Mouse (Mus musculus) liver, embryonic 15.5 days (tissue): ENCODE results near the gene Srrm3. TPM values are rescaled to one million over a fixed set of nuclear protein-coding genes. Genes with fewer than 3 reads are reported as not detected.
A peak's percentile ranks its signal among the peaks of the same experiment; 100 is the strongest.

Experiments
- ATAC-seq: fragments of 200-750 bp; cut with Nextera tagmentation; 2 replicates; pipeline ENCODE4 v1.8.0; 2017; ENCODE audit warnings: moderate number of reproducible peaks, mild to moderate bottlenecking, moderate library complexity; ENCODE audit not compliant: insufficient read depth
- H3K27ac ChIP-seq: fragments of 300-500 bp; sonication (generic); replicated peaks from 2 replicates; pipeline ENCODE4 v1.5.1; 2015; ENCODE audit warnings: mild to moderate bottlenecking, inconsistent platforms
- H3K27me3 ChIP-seq: fragments of 300-500 bp; sonication (generic); 2 replicates; pipeline ENCODE4 v1.6.1; 2015; ENCODE audit warnings: mild to moderate bottlenecking, inconsistent platforms
- H3K36me3 ChIP-seq: fragments of 300-500 bp; sonication (generic); replicated peaks from 2 replicates; pipeline ENCODE4 v1.6.1; 2015; ENCODE audit warnings: moderate library complexity, mild to moderate bottlenecking, inconsistent platforms
- H3K4me1 ChIP-seq: fragments of 300-500 bp; sonication (generic); replicated peaks from 2 replicates; pipeline ENCODE4 v1.6.1; 2015; ENCODE audit warnings: inconsistent platforms
- H3K4me2 ChIP-seq: fragments of 300-500 bp; sonication (generic); 2 replicates; pipeline ENCODE4 v1.6.1; 2015; ENCODE audit warnings: moderate library complexity, mild to moderate bottlenecking, inconsistent platforms
- H3K4me3 ChIP-seq: fragments of 300-500 bp; sonication (generic); replicated peaks from 2 replicates; pipeline ENCODE4 v1.5.1; 2015; ENCODE audit warnings: mild to moderate bottlenecking, inconsistent platforms
- H3K9ac ChIP-seq: fragments of 300-500 bp; sonication (generic); 2 replicates; pipeline ENCODE4 v1.6.1; 2015; ENCODE audit warnings: moderate library complexity, mild to moderate bottlenecking, inconsistent platforms
- H3K9me3 ChIP-seq: fragments of 300-500 bp; sonication (generic); replicated peaks from 2 replicates; pipeline ENCODE4 v1.6.1; 2016; ENCODE audit warnings: inconsistent platforms
- WGBS: fragments of 180-500 bp; shearing (Covaris S2); methylation state at CpG from one replicate; pipeline ENCODE4 v1.1.7; 2015; ENCODE audit warnings: mixed read lengths; ENCODE audit not compliant: insufficient replicate concordance; 5-methylcytosine and 5-hydroxymethylcytosine counted together
- polyA plus RNA-seq: library from polyadenylated mRNA; unstranded; fragments of >200 nt; fragmentation: Nextera tagmentation; extraction: Ambion mirVana; gene quantifications from 2 replicates; pipeline ENCODE4 v1.2.1, GENCODE M21; 2015

Gene Srrm3
- polyA plus RNA-seq, 1 experiment from 2014 or later = 0.02 TPM

- Histone ChIP-seq H3K27ac (no peak overlapping the region), H3K9ac (no peak overlapping the region), H3K9me3 (no peaks in the 10 kb centered on the region), H3K27me3 (peaks cover 40% of the 10 kb centered on the region), H3K4me3 (no peak overlapping the region), H3K4me2 (no peak overlapping the region), H3K4me1 (no peaks in the 10 kb centered on the region), H3K36me3 (no peaks in the 10 kb centered on the region)
- no peak for ATAC-seq
- 41% methylated on average over 9 of the region's 9 CpGs for WGBS
Measured at GRCm38 (mm10) chr5:135892589-135893351, 86.1 kb downstream of the Srrm3 start.

- Histone ChIP-seq H3K4me2 (no peak overlapping the region), H3K27ac (no peak overlapping the region), H3K9me3 (no peaks in the 10 kb centered on the region), H3K4me3 (no peak overlapping the region), H3K9ac (no peak overlapping the region), H3K36me3 (no peaks in the 10 kb centered on the region), H3K4me1 (no peaks in the 10 kb centered on the region), H3K27me3 (peaks cover 19% of the 10 kb centered on the region)
- WGBS = 63% methylated on average over 6 of the region's 6 CpGs
- no peak for ATAC-seq
Measured at GRCm38 (mm10) chr5:135894958-135895357, 88.3 kb downstream of the Srrm3 start.

DNA sequence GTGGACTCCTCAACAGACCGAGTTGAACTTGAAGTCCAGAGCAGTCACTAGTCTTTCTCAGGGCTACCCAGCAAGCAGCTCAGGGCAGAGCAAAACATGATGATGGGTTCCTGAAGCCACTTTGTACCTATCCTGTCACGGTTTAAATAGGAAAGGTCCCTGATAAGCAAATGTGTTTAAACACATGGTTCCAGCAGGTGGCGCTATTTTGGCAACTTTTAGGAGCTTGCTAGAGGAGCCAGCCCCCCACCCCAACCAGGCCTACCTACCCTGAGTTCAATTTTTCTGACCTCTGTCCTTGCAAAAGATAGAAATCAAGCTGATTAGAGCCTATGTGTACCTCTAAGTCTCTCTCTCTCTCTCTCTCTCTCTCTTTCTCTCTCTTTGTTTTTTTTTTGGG is 91.3 kb downstream of the Srrm3 start:
- Histone ChIP-seq H3K4me3 (no peak overlapping the region), H3K4me2 (no peak overlapping the region), H3K27ac (no peak overlapping the region), H3K9me3 (no peaks in the 10 kb centered on the region), H3K9ac (no peak overlapping the region), H3K36me3 (no peaks in the 10 kb centered on the region), H3K4me1 (0 out of 2 replicates have a peak, but pooled peaks cover under 1% of the 10 kb centered on the region), H3K27me3 (no peaks in the 10 kb centered on the region; the same call in 1 of the 2 replicates)
- WGBS = 11% methylated on average over 3 of the region's 3 CpGs
- no peak for ATAC-seq

GRCm38 (mm10) chr5:135898995-135899394 is 92.3 kb downstream of the Srrm3 start:
- ATAC-seq = no peak
- Histone ChIP-seq H3K4me3 (no peak overlapping the region), H3K9ac (no peak overlapping the region), H3K9me3 (no peaks in the 10 kb centered on the region), H3K36me3 (no peaks in the 10 kb centered on the region), H3K27ac (no peak overlapping the region), H3K4me2 (no peak overlapping the region), H3K27me3 (no peaks in the 10 kb centered on the region), H3K4me1 (peaks cover 9% of the 10 kb centered on the region)
- WGBS = 33% methylated on average over 4 of the region's 4 CpGs

DNA sequence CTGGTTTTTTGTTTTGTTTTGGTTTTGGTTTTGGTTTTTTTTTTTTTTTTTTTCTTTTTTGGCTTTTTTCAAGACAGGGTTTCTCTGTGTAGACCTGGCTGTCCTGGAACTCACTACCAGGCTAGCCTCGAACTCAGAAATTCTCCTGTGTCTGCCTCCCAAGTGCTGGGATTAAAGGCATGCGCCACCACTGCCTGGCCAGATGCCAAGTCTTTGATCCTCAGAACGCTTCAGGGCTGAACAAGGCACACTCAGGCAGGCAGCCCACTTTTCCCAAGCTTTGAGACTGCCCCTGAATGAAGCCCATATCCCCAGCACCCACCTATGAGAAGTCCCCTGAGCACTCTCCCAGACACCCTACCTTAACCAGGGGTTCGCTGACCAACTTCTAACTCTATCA is 93.1 kb downstream of the Srrm3 start:
- no peak for ATAC-seq
- WGBS = 62% methylated on average over 4 of the region's 4 CpGs
- Histone ChIP-seq H3K9ac (no peak overlapping the region), H3K4me3 (no peak overlapping the region), H3K27ac (no peak overlapping the region), H3K9me3 (no peaks in the 10 kb centered on the region), H3K4me2 (no peak overlapping the region), H3K27me3 (no peaks in the 10 kb centered on the region), H3K4me1 (peaks cover 17% of the 10 kb centered on the region), H3K36me3 (no peaks in the 10 kb centered on the region)

- Histone ChIP-seq H3K4me3 (no peak overlapping the region), H3K4me1 (peaks cover 24% of the 10 kb centered on the region), H3K9me3 (no peaks in the 10 kb centered on the region), H3K27ac (no peak overlapping the region), H3K27me3 (no peaks in the 10 kb centered on the region), H3K9ac (no peak overlapping the region), H3K36me3 (no peaks in the 10 kb centered on the region), H3K4me2 (no peak overlapping the region)
- ATAC-seq = no peak
- 79% methylated on average over 3 of the region's 3 CpGs for WGBS
Measured at GRCm38 (mm10) chr5:135900701-135901100, 94.0 kb downstream of the Srrm3 start.

DNA sequence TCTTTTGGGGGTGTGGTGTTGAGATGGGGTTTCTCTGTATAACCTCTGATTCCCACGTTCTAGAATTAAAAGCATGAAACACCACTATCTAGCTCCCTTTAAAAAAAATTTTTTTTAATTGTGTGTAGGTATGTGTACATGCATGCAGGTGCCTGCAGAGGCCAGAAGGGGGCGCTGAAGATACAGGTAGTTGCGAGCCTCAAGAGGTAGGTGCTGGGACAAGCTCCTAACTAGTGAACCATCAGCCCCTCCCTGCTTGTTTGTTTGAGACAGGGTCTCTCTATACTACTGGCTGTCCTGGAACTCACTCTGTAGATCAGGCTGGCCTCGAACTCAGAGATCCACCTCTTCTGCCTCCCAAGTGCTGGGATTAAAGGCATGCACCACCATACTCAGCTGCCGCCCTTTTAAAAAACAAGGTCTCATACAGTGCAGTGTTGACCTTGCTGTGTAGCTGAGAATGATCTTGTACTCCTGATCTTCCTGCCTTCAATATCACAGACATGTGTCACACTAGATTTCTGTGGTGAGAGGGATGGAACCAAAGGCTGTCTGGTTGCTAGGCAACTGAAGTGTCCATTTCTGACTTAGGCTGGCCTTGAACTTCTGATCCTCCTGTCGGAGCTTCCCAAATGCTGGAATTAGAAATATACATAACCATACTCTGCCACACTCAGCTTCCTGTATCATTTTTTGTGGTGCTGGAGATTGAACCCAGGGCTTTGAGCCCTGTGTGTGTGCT is 94.8 kb downstream of the Srrm3 start:
- H3K9ac ChIP-seq = no peak overlapping the region
- no peaks in the 10 kb centered on the region for H3K27me3 ChIP-seq
- no peak overlapping the region for H3K4me3 ChIP-seq
- 50% methylated on average over 6 of the region's 6 CpGs for WGBS
- no peaks in the 10 kb centered on the region for H3K9me3 ChIP-seq
- H3K4me2 ChIP-seq = no peak overlapping the region
- H3K27ac ChIP-seq = no peak overlapping the region
- H3K36me3 ChIP-seq = no peaks in the 10 kb centered on the region
- ATAC-seq = no peak
- H3K4me1 ChIP-seq = peaks cover 31% of the 10 kb centered on the region

- Histone ChIP-seq H3K9ac (no peak overlapping the region), H3K4me2 (peak overlapping the region; percentile 59), H3K36me3 (no peaks in the 10 kb centered on the region), H3K9me3 (no peaks in the 10 kb centered on the region), H3K4me3 (0 out of 2 replicates have a peak overlapping the region, but pooled peaks have one; percentile 29), H3K27ac (no peak overlapping the region), H3K4me1 (peaks cover 45% of the 10 kb centered on the region), H3K27me3 (no peaks in the 10 kb centered on the region)
- ATAC-seq = no peak
- 34% methylated on average over 7 of the region's 7 CpGs for WGBS
Measured at GRCm38 (mm10) chr5:135903058-135903457, 96.4 kb downstream of the Srrm3 start.

DNA sequence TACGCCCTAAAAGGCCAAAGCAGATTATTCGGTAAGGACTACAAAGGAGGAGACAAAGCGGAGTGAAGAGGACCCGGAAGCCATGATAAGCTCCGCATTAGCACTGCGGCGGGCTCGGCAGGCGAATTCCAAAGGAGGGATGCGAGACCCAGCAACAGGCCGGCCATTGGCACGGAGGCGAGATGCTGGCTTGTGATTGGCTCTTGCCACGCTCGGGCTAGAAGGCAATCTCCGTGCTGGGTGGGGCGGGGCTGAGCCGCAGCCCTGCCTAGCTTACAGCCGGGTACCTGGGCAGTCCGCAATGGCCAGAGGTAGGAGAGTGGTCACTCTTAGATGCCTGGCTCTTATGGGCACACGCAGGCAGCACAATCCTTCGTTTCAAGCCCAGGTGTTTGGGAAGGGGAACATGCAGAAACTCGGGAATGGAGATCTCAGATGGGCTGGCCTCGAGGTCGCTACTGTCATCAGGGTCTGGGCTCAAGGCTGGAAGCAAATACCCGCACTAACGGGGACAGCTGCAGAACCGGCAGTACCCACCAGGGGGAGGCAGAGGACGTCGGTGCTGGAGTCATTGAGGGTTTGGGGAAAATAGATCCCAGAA is 97.0 kb downstream of the Srrm3 start:
- Histone ChIP-seq H3K4me1 (peaks cover 50% of the 10 kb centered on the region), H3K27ac (no peak overlapping the region), H3K9me3 (no peaks in the 10 kb centered on the region), H3K4me3 (peak overlapping the region; percentile 29), H3K36me3 (no peaks in the 10 kb centered on the region), H3K9ac (no peak overlapping the region), H3K4me2 (peak overlapping the region; percentile 59), H3K27me3 (no peaks in the 10 kb centered on the region)
- WGBS = 5% methylated on average over 30 of the region's 30 CpGs
- peak; percentile 72 for ATAC-seq

DNA sequence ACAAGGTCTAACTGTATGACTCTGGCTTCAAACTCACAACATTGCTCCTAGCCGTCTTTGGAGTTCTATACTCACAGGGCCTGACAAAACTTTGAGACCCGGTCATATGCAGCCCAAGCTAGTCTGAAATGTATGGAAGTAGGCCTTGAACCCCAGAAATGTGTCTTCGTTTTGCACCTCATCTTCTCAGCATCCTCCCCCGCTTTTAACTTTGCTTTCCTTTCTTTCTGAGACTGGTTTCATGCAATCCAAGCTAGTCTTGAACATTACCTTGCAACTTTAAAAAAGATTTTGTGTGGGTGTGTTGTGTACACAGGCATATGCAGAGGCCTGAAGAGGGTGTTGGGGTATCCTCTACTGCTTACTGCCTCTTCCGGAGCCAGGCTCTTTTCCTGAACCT is 97.6 kb downstream of the Srrm3 start:
- ATAC-seq = no peak
- Histone ChIP-seq H3K4me2 (peak overlapping the region; percentile 59; the same call in 1 of the 2 replicates), H3K4me1 (peaks cover 55% of the 10 kb centered on the region), H3K9ac (no peak overlapping the region), H3K27ac (no peak overlapping the region), H3K27me3 (no peaks in the 10 kb centered on the region), H3K9me3 (no peaks in the 10 kb centered on the region), H3K36me3 (peaks cover 5% of the 10 kb centered on the region), H3K4me3 (no peak overlapping the region)
- WGBS = 59% methylated on average over 5 of the region's 5 CpGs
